Mouse (Mus musculus): ENCODE results near the gene Pin1. TPM values are rescaled to one million over a fixed set of nuclear protein-coding genes. Genes with fewer than 3 reads are reported as not detected.
"Not testable (repeated sequence)": the region's sequence is repeated elsewhere in the genome, so short reads cannot be mapped to it uniquely, and the experiment has no call there.

Pin1 gene
- 19.5 and 24.9 TPM in 2 replicates for polyA plus RNA-seq (2012; rRNA removed)

GRCm38 (mm10) chr9:20651602-20652259 lies at the start of gene Pin1:
Gene Pin1, plus strand, starts transcription at chr9:20652095.
- DNase-seq (ENCODE audit: low read depth) = peak; percentile 90

- no peak for DNase-seq (ENCODE audit: low read depth)
Measured at GRCm38 (mm10) chr9:20606269-20606668, 45.6 kb upstream of the Pin1 start.

- DNase-seq (ENCODE audit: low read depth) = peak; percentile 65
Measured at GRCm38 (mm10) chr9:20607100-20607974, 44.6 kb upstream of the Pin1 start.

- no peak for DNase-seq (ENCODE audit: low read depth)
Measured at GRCm38 (mm10) chr9:20609831-20610464, 41.9 kb upstream of the Pin1 start.

GRCm38 (mm10) chr9:20611976-20612375 lies 39.9 kb upstream of the Pin1 start:
- no peak for DNase-seq (ENCODE audit: low read depth)

GRCm38 (mm10) chr9:20616685-20617084 lies 35.2 kb upstream of the Pin1 start:
- DNase-seq (ENCODE audit: low read depth) = no peak

GRCm38 (mm10) chr9:20631332-20631731 lies 20.6 kb upstream of the Pin1 start:
- no peak for DNase-seq (ENCODE audit: low read depth)

- not testable (repeated sequence) for DNase-seq (ENCODE audit: low read depth)
Measured at GRCm38 (mm10) chr9:20635676-20636075, 16.2 kb upstream of the Pin1 start.

- no peak for DNase-seq (ENCODE audit: low read depth)
Measured at GRCm38 (mm10) chr9:20636256-20636655, 15.6 kb upstream of the Pin1 start.

- no peak for DNase-seq (ENCODE audit: low read depth)
Measured at GRCm38 (mm10) chr9:20636790-20637189, 15.1 kb upstream of the Pin1 start.

GRCm38 (mm10) chr9:20638552-20638951 lies 13.3 kb upstream of the Pin1 start:
- no peak for DNase-seq (ENCODE audit: low read depth)

- DNase-seq (ENCODE audit: low read depth) = no peak
Measured at GRCm38 (mm10) chr9:20639486-20639885, 12.4 kb upstream of the Pin1 start.

- DNase-seq (ENCODE audit: low read depth) = no peak
Measured at GRCm38 (mm10) chr9:20641501-20641900, 10.4 kb upstream of the Pin1 start.

- DNase-seq (ENCODE audit: low read depth) = no peak
Measured at GRCm38 (mm10) chr9:20642101-20642895, 9.6 kb upstream of the Pin1 start, which contains the start of gene Ubl5. Gene Ubl5, plus strand, starts transcription at chr9:20642878.

- peak; percentile 56 for DNase-seq (ENCODE audit: low read depth)
Measured at GRCm38 (mm10) chr9:20642896-20643466, 8.9 kb upstream of the Pin1 start.

GRCm38 (mm10) chr9:20643781-20644180 lies 8.1 kb upstream of the Pin1 start:
- no peak for DNase-seq (ENCODE audit: low read depth)

- DNase-seq (ENCODE audit: low read depth) = no peak
Measured at GRCm38 (mm10) chr9:20644360-20645081, 7.4 kb upstream of the Pin1 start, which contains the start of gene Fbxl12. Gene Fbxl12, minus strand, starts transcription at chr9:20644767.

- no peak for DNase-seq (ENCODE audit: low read depth)
Measured at GRCm38 (mm10) chr9:20645121-20645520, 6.8 kb upstream of the Pin1 start.

- no peak for DNase-seq (ENCODE audit: low read depth)
Measured at GRCm38 (mm10) chr9:20652260-20652658, 364 bp downstream of the Pin1 start.

- DNase-seq (ENCODE audit: low read depth) = no peak
Measured at GRCm38 (mm10) chr9:20653859-20654258, 2.0 kb downstream of the Pin1 start.

Data from gonadal fat pad, adult 2 months (tissue).